Mouse (Mus musculus) C2C12 (cell line): ENCODE results near the gene Ppat. TPM values are rescaled to one million over a fixed set of nuclear protein-coding genes. Genes with fewer than 3 reads are reported as not detected.

Experiments used
- H3K27me3 ChIP-seq: one replicate; pipeline ENCODE4 v1.6.1; 2011; ENCODE audit not compliant: control insufficient read depth, insufficient read depth, insufficient read length
- H3K36me3 ChIP-seq: one replicate; pipeline ENCODE4 v1.6.1; 2011; ENCODE audit not compliant: control insufficient read depth, insufficient read depth
- H3K4me3 ChIP-seq: one replicate; pipeline ENCODE4 v1.5.1; 2011; ENCODE audit warnings: mild to moderate bottlenecking, control low read depth; ENCODE audit not compliant: poor library complexity, insufficient read depth, severe bottlenecking
- H3K79me2 ChIP-seq: one replicate; pipeline ENCODE4 v1.6.1; 2011; ENCODE audit not compliant: control insufficient read depth, insufficient read depth
- H3K79me3 ChIP-seq: one replicate; pipeline ENCODE4 v1.6.1; 2011; ENCODE audit warnings: low read depth, control low read depth
- H3ac ChIP-seq: one replicate; pipeline ENCODE3; 2011; ENCODE audit warnings: low read depth; ENCODE audit not compliant: control insufficient read depth, insufficient read length
- CEBPB ChIP-seq: IDR thresholded peaks from one replicate; pipeline ENCODE4 v1.6.1; 2011; ENCODE audit warnings: low read depth, mild to moderate bottlenecking, control low read depth, moderate library complexity
- CTCF ChIP-seq: IDR thresholded peaks from one replicate; pipeline ENCODE4 v1.5.1; 2011; ENCODE audit not compliant: control insufficient read depth, insufficient read depth, insufficient read length
- FOSL1 ChIP-seq: IDR thresholded peaks from one replicate; pipeline ENCODE4 v1.8.0; 2011; ENCODE audit warnings: mild to moderate bottlenecking, low read length; ENCODE audit not compliant: poor library complexity, insufficient read depth, severe bottlenecking
- MAX ChIP-seq: IDR thresholded peaks from one replicate; pipeline ENCODE4 v1.6.1; 2011; ENCODE audit warnings: mild to moderate bottlenecking, control low read depth
- MYOD1 ChIP-seq: IDR thresholded peaks from one replicate; pipeline ENCODE4 v1.6.1; 2011; ENCODE audit warnings: low read depth; ENCODE audit not compliant: control insufficient read depth, insufficient read length
- MYOG ChIP-seq: IDR thresholded peaks from one replicate; pipeline ENCODE4 v1.6.1; 2011; ENCODE audit not compliant: control insufficient read depth, insufficient read length; ENCODE audit errors: extremely low read depth
- USF1 ChIP-seq: IDR thresholded peaks from one replicate; pipeline ENCODE4 v1.6.1; 2011; ENCODE audit warnings: low read depth, mild to moderate bottlenecking, control low read depth, moderate library complexity
- polyA plus RNA-seq: library from polyadenylated mRNA; unstranded; fragments of >200 nt; fragmentation: generic; extraction: Trizol; gene quantifications from one replicate; pipeline ENCODE4 v1.2.1, GENCODE M21; 2012; ENCODE audit warnings: missing spikeins

Ppat gene
- polyA plus RNA-seq, 1 experiment: 19.5 TPM

- peaks cover 26% of the 10 kb centered on the region for H3K36me3 ChIP-seq
- H3K79me2 ChIP-seq: no peaks in the 10 kb centered on the region
- no peak overlapping the region for H3K4me3 ChIP-seq
- H3K79me3 ChIP-seq: no peaks in the 10 kb centered on the region
- TF ChIP-seq MYOG (no peak), FOSL1 (no peak), USF1 (no peak), CEBPB (no peak), MAX (no peak), CTCF (no peak), MYOD1 (no peak)
- no peak overlapping the region for H3ac ChIP-seq
- H3K27me3 ChIP-seq: no peaks in the 10 kb centered on the region
These were observed 64.4 kb downstream of the Ppat start for GRCm38 (mm10) chr5:76887011-76887410.

- Histone ChIP-seq H3K79me3 (no peaks in the 10 kb centered on the region), H3ac (no peak overlapping the region), H3K27me3 (no peaks in the 10 kb centered on the region), H3K4me3 (no peak overlapping the region), H3K79me2 (no peaks in the 10 kb centered on the region), H3K36me3 (peaks cover 24% of the 10 kb centered on the region)
- TF ChIP-seq CTCF (no peak), CEBPB (no peak), MYOD1 (no peak), FOSL1 (no peak)
These were observed 67.3 kb downstream of the Ppat start for GRCm38 (mm10) chr5:76884107-76884506.

DNA sequence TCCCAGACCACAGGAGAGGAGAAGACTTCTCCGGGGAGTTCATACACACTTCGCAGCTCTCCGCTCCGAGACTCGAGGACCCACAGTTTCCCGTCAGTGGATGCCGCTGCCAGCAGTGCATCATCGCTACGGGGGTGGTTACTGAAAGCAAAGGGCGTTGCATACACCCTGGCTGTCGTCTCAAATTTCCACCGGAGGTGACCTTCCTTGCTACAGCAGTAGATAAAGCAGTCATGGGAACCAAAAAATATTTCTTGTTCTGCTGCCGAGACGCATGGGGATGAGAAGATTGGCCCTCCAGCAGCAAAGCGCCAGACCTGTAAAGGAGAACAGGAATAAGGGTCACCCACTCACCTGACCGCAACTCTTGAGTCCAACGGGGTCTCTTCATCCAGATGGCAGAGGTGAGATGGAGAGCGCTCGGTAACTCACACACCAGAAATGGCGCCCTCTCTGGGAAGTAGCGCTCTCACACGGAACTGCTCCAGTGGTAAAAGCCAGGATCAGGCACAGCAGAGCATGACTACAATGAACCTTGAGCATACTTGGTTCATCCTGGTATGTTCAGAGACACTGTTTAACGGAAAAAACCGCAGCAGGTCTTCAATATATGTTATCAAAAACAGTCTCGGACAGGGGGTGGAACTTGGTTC lies 75.1 kb downstream of the Ppat start:
- Histone ChIP-seq H3K4me3 (no peak overlapping the region), H3ac (no peak overlapping the region), H3K79me3 (no peaks in the 10 kb centered on the region), H3K36me3 (peaks cover 5% of the 10 kb centered on the region), H3K79me2 (no peaks in the 10 kb centered on the region), H3K27me3 (no peaks in the 10 kb centered on the region)
- no peak for TF ChIP-seq USF1
- TF ChIP-seq CEBPB: no peak
- TF ChIP-seq CTCF: no peak
- TF ChIP-seq FOSL1: no peak
- TF ChIP-seq MAX: no peak
- TF ChIP-seq MYOG: no peak
- no peak for TF ChIP-seq MYOD1

- Histone ChIP-seq H3K36me3 (peaks cover 8% of the 10 kb centered on the region), H3ac (no peak overlapping the region), H3K79me2 (no peaks in the 10 kb centered on the region), H3K4me3 (no peak overlapping the region), H3K27me3 (no peaks in the 10 kb centered on the region), H3K79me3 (no peaks in the 10 kb centered on the region)
- TF ChIP-seq CTCF (no peak), MYOD1 (no peak), CEBPB (no peak), FOSL1 (no peak), MYOG (no peak), USF1 (no peak), MAX (no peak)
These were observed 81.8 kb downstream of the Ppat start for GRCm38 (mm10) chr5:76869553-76869952.

DNA sequence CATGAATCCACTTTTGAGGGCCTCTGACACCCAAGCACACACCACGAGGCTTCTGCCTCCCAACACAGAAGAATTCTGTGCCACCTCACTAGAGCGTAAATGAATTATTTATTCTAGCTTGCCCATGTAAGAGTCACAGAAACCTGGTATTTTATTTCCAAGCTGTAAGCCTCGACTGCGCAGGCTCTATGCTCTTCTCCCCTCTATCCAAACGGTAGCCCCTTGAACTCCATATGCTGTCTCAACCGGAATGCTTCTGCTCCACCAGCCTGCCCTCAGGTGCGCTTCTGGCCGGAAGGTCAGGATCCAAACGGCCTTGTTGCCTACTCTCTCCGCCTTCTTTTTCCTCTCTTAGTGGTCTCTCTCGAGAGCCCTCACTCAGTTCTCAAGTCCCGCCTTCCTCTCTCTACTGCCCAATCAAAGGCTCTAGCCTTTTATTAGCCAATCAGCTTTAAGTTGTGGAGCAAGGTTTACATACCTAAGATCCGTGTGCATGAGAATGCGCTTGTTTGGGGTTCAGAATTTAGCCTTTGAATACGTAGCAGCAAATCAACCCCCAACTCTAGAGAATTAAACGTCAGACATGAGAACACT lies 82.6 kb downstream of the Ppat start:
- Histone ChIP-seq H3K79me3 (no peaks in the 10 kb centered on the region), H3K27me3 (no peaks in the 10 kb centered on the region), H3K79me2 (no peaks in the 10 kb centered on the region), H3K36me3 (peaks cover 4% of the 10 kb centered on the region), H3K4me3 (no peak overlapping the region), H3ac (no peak overlapping the region)
- TF ChIP-seq FOSL1: no peak
- TF ChIP-seq CTCF: no peak
- TF ChIP-seq CEBPB: no peak
- no peak for TF ChIP-seq MAX
- no peak for TF ChIP-seq USF1
- TF ChIP-seq MYOG: no peak
- TF ChIP-seq MYOD1: no peak

DNA sequence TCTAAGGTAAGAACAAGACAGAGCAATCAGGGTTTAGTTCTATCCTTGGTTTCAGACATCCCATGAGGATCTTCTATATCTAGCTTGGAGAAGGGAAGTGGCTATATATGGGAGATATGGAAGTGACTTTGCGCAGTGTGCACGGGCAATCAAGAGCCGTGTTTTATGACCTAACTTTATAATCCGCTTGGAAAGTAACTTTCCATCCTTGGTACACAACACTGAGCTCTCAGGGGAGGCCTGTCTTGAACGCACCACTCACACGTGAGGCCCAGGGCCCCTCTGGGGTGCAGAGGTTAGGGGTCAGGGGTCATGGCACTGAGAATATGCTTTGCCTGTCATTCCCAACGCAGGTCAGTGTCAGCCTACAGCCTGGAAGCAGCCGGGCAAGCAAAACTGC lies 84.6 kb downstream of the Ppat start:
- Histone ChIP-seq H3K27me3 (no peaks in the 10 kb centered on the region), H3ac (no peak overlapping the region), H3K79me3 (no peaks in the 10 kb centered on the region), H3K4me3 (no peak overlapping the region), H3K36me3 (peaks cover 4% of the 10 kb centered on the region), H3K79me2 (no peaks in the 10 kb centered on the region)
- TF ChIP-seq CEBPB (no peak), USF1 (no peak), MYOD1 (no peak), CTCF (no peak), MYOG (no peak), FOSL1 (no peak), MAX (no peak)

Other genes with a start within 250 kb of the Ppat start
- gene Aasdh, start 46.1 kb downstream of the Ppat start, polyA plus RNA-seq: 3.5 TPM
- 115 TPM for gene Paics, start 271 bp downstream of the Ppat start, polyA plus RNA-seq
- 47.1 TPM for gene Srp72, start 23.1 kb upstream of the Ppat start, polyA plus RNA-seq
- not detected for gene Arl9, start 52.5 kb upstream of the Ppat start, polyA plus RNA-seq
- gene Thegl, start 64.4 kb upstream of the Ppat start, polyA plus RNA-seq: not detected
- 0.15 TPM for gene Hopx, start 163.5 kb upstream of the Ppat start, polyA plus RNA-seq